Mouse (Mus musculus): Measurements from ENCODE around the gene Iffo2. TPM values are rescaled to one million over a fixed set of nuclear protein-coding genes. Genes with fewer than 3 reads are reported as not detected.

The Iffo2 gene
- 5.3 and 5.7 TPM in 2 replicates for total RNA-seq (2023)

DNA sequence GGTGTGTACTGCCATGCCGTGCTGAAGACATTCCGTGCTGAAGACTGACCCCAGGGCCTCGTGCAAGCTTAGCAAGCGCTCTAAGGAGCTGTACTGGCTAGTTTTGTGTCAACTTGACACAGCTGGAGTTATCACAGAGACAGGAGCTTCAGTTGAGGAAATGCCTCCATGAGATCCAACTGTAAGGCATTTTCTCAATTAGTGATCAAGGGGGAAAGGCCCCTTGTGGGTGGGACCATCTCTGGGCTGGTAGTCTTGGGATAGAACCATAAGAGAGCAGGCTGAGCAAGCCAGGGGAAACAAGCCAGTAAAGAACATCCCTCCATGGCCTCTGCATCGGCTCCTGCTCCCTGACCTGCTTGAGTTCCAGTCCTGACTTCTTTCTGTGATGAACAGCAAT lies at the start of gene Iffo2:
Gene Iffo2 (plus strand): TSS at position 301 of the 400 bp plus-strand sequence.

DNA sequence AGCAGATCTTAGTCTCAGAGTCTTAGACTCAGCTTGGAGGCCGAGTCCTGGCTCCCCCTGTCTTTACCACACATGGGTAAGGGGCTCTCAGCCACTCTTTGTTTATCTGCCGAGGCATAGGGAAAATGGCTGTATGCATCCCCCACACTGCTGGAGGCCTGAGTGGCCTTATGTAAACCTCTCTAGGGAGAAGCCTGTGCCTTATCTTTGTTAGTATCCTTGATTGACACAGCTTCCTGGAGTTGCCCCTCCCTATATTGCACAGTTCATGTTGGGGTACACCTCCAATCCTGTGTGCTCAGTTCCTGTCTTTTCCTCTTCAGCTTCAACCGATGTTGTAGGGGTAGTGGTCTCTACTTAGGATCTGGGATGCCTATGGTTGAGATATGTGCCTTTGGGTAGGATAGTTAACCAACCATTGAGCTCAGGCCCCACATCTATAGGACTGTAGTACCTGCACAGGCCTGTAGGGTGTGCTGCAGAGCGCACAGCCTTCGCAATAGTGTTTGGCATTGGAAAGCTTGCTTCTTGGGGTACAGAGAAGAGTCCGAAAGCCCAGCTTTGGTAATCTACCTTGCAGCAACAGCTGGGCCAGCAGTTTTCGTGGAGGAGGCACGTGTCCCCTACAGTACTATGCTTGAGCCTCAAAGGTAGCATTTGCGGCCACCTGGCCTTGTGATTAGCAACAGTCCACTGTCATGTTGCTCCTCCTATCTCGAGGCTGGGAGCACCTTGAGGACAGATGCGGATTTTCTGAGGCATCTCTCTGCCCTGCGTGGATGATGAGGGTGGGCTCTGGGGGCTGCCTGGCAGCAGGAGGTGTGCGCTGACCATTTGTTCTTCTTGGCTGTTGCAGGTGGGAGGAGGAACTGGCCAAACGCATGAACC lies 72.3 kb downstream of the Iffo2 start, which contains the start of gene Gm21969:
Gene Gm21969 (plus strand): TSS at position 830 of the 888 bp plus-strand sequence.

DNA sequence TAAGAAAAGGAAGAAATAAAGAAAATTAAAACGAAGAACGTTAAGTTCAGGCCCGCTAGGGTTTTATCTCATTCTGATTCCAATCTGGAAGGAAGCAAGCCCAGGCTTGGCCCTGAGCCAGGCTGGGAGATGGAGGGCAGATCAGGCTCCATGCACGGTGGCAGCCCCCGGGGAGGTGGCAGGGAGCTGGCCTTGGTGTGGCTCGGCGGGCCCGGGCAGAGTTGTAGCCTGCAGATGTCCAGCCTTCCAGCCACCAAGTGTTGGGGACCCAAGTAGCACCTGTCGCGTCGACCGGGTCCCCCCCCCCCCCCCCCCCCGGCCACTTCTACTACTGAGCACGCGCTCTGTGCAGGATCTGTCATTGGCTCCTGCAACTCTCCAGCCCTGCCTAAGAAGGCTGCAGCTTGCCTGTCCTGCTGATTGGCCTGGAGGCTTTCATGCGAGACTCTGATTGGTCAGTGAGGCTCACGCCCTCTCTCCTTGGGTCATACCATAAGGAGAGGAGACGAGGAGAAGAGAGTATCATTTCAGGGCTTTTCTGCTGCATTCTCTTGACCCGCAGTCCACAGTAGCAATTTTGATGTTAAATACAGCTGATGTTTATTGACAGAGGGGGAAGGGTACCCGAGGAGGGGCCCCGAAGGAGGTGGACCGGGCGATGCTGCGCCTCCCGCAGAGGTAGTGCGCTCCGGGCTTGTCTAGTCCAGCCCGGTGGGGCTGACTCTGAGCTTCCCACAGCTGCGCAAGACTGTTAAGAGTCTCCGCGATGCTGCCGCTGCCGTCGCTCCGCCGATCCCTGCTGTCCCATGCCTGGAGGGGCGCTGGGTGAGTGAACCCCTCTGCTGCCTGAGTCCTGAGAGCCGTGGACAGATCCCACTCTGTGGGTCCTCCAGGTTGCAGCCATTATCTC lies 92.3 kb downstream of the Iffo2 start, which contains the start of gene Aldh4a1:
Gene Aldh4a1 (plus strand): TSS at position 494 of the 910 bp plus-strand sequence.

DNA sequence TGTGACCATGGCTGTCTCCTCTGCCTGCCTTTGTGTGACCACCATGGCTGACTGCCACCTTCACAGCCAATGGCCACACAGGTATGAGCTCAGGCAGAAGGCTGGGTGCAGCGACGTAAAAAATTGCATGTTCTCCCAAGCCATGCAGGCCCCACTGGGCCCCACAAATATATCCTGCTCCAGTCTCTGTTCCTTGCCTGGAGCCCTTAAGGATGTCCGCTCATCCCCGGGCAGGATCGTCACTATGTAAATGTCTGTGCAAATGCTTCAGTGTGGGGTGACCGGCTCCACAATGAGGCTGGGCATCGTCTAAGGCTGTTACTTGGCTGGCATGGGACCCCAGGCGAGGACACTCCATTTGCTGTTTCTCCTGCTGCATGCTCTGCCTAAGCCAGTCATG lies 122.9 kb downstream of the Iffo2 start, which contains the start of gene Tas1r2:
Gene Tas1r2 (plus strand): TSS at position 301 of the 400 bp plus-strand sequence.

Other genes with a start within 250 kb of the Iffo2 start
- gene Pqlc2, start 219.8 kb upstream of the Iffo2 start, total RNA-seq (2023): 5.6 and 6.7 TPM in 2 replicates
- gene Akr7a5, start 219.8 kb upstream of the Iffo2 start, total RNA-seq (2023): 3.0 and 3.8 TPM in 2 replicates
- gene Mrto4, start 178.0 kb upstream of the Iffo2 start, total RNA-seq (2023): 32.0 and 41.3 TPM in 2 replicates
- gene Emc1, start 178.0 kb upstream of the Iffo2 start, total RNA-seq (2023): 18.8 and 32.2 TPM in 2 replicates
- 183 and 252 TPM in 2 replicates for gene Ubr4, start 177.9 kb upstream of the Iffo2 start, total RNA-seq (2023)
- not detected in 2 replicates for gene Gm21969, start 72.6 kb downstream of the Iffo2 start, total RNA-seq (2023)
- gene Aldh4a1, start 92.3 kb downstream of the Iffo2 start, total RNA-seq (2023): 10.4 and 12.9 TPM in 2 replicates
- not detected in 2 replicates for gene Tas1r2, start 123.0 kb downstream of the Iffo2 start, total RNA-seq (2023)